Mouse (Mus musculus): Measurements from ENCODE around the gene Polr2e.

The Polr2e gene

DNA sequence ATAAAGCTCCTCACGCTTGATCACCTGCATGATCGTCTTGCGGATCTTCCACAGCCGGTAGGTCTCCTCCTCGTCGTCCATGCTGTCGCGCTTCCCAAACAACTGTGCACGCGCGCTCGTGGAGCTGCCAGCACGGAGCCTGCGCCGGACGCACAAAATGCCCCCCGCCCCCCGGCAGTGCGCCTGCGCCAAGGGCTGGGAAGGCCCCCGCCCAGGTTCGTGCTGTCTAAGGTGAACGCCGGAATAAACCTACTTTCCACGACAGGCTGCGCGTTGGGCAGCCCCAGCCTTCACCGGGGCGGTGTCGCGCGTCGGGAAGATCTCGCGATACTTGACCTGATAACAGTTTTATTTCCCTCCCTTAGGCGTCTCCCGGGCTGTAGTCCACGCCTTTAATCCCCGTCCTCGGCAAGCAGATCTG lies at the start of gene Polr2e:
Polr2e (minus strand) TSS at position 237 of the 421 bp plus-strand sequence.
- DNase-seq (ENCODE audit: low spot score in 2 of 2), result peak; percentile 97

DNA sequence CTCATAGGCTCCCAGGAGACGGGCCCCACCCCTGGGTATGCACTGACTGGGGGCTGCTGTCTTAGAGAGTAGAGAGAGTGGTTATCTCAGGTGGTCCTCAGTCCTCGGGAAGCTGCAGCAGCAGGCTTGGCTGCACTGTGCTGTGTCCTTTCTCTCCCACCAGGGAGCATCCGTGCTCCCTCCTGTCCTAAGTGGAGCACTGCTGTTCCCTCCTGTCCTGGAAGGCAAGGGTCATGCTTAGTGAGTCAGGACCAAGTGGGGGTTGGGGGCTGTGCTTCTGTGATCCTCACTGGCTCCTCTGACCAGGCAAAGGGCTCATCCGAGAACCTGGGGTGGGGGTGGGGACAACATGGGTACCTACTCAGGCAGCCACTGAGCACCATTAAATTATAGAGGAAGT lies 49.6 kb upstream of the Polr2e start:
- no peak for DNase-seq (ENCODE audit: low spot score in 2 of 2)

DNA sequence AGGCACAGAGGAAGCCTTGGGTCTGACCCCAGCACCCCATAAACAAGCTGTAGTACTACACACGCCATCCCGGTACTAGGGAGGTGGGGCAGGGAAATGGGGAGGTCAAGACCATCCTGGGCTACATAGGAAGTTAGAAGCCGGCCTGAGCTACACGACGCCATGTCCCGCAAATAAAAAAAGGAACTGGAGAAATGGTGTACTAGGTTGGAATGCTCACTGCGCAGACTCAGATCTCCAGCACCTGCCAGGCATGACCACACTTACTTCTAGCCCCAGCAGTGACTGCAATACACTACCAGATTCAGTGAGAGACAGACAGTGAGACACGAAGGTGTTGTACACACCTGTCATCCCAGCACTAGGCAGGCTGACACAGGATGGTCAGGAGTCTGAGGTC lies 47.9 kb upstream of the Polr2e start:
- no peak for DNase-seq (ENCODE audit: low spot score in 2 of 2)

DNA sequence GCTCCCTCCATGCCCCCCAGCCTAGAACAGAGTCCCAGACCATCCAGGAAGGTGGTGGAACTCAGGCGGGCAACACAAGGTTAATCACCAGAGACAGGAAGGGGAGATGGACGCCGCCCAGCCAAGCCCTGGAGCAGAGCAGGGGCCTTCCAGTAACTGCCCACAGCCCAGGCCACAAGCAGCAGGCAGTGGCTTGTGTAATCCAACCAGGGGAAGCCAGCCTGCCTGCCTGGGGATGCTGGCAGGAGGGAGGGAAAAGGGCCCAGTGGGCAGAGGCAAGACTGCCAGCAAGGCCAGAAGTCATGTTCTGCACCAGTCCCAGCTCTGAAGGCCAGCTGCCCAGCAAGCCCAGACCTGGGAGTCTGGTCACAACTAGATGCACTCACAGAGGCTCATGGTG lies 47.3 kb upstream of the Polr2e start:
- DNase-seq (ENCODE audit: low spot score in 2 of 2), result peak in 1 of 2 experiments; percentile 68

DNA sequence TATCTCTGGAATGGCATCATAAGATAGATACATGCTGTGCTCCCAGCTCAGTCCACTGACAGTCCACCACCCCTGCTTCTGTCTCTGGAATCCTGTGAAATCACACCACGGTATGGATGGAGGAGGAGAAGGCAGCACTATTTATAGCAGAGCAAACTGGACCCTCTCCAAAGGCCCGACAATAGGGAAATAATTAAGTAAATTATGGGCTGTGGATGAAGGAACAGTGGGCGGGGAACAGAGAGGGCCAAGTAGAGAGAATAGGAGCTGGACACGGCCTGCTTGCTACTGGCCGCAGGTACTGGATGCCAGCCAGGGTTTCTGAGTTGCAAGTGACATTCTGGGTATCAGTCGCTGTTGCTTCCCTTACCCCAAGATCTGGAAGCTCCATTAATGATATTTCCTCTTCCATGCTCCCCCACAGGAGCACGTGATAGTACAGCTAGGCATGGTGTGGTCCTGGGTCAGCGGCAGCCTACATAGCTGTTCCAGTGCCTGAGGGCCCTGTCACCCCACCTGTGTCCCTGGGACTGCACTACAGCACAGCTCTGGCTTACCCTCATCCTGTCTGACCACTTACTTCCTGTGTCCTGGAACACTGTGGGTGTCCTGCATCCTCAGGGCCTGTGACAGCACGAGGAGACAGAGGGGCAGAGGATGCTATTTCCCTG lies 45.4 kb upstream of the Polr2e start:
- no peak for DNase-seq (ENCODE audit: low spot score in 2 of 2)

DNA sequence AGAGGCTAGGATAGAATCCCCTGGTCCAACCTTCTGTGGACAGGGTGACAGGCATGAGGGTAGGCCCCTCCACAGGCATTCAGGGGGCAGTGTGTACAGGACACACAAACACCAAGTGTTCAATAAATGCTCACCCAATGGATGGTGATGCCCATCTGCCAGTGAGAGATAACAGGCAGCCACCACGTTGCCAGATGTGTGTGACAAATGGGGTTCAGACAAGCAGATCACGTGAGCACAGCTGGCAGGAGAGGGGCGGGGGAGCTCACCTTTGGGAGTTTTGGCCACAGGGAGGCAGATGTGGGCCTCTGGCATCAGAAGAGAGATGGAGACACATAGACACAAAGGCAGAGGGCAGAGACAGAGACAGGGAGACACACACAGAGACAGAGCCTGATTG lies 41.5 kb upstream of the Polr2e start:
- DNase-seq (ENCODE audit: low spot score in 2 of 2), result no peak

DNA sequence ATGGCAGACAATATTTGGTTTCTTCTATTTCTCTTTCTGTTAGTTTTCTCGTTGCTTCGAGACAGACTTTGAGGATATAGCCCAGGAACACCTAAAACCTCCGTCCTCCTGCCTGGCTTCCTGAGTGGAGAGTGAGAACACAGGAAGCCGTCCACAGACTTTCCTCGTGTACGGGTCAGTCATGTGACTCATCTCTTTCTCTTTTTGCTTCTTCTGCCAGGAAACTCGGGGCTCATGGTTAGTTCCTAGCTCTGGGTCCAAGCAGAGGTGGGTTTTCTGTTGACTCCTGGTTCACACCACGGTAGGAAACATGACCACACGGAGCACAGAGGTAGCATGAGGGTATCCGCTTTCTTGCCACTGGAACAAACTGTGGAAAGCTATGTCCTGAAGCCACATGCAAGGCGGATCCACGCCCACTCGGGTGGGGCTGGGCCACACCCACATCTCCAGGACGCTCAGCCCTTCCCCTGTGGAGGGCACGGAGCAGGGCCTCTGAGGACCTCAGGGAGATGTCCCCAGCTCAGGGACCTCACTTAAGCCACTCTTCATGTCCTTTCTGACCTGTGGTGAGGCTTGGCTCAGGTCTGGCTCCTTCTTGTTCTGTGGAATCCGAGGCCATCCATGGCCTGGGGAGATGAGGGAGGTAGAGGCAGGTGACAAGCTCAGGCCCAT lies 40.9 kb upstream of the Polr2e start:
- no peak for DNase-seq (ENCODE audit: low spot score in 2 of 2)

DNA sequence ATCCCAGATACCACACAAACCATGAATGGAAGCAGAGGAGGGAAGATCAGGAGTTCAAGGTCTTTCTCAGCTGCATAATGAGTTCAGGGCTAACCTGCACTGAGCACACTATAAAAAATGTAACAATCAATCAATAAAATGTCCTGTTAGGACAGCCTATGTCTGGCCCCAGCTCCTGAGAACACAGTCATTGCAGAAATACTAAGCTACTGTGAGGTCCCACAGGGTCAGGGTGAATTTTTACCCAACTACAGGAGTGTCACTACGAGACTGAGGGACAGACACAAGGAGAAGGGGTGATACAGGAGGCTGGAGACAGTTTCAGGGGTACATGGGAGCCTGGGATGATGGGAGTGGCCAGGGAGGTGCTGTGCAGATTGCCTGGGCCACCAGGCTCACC lies 38.8 kb upstream of the Polr2e start:
- no peak for DNase-seq (ENCODE audit: low spot score in 2 of 2)

DNA sequence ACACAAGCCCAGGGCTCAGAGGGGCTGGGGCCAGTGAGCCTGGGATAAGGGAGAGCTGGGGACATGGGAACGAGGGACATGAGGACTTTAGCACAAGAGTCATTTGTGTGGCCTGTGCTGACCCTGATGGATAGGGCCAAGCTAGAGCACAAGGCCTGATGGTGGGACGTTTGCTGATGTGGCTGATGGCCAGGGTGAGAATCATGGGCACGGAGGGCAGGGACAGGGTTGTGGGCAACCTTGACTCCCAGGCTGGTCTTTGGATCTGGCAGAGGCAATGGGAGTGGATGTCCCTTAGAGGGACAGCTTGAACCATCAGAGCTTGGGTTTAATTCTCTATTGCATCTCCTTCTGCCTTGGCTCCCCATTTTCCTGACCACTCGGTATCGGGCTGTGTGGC lies 37.7 kb upstream of the Polr2e start:
- DNase-seq (ENCODE audit: low spot score in 2 of 2), result no peak

DNA sequence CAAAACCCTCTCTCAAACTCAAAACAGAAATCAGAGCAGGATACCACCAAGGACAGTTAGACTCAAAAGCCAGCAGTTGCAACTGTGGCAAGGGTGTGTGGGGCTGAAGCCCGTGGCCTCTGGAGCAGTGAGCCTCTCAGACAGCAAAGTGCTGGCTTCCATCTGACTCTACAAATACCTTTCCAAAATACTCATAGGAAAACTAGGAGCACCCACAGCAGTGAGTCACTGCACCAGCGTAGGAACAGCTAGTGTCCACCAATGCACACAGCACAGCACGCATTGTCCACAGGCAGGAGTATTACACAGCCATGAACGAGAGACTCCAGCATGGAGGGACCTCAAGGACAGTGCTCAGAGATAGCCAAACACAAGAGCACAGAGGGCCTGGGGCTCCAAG lies 36.8 kb upstream of the Polr2e start:
- DNase-seq (ENCODE audit: low spot score in 2 of 2), result no peak

DNA sequence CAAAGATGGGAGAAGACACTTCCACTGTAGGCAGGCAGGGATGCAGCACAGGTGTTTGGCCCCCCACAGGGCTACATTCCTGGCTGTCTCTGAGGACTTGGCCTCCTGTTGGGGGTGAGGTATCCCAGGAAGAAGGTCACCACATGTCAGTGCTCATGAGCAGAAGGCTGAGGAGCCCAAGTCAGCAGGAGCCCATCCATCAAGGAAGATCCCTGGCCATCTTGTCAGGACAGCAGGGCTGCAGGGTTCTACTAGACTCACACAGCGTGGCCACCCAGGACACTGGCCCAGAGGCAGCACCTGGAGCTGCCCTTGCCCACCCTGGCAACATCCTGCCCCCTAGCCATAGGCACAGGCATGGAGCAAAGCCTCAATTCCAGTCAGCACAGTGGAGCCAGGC lies 36.3 kb upstream of the Polr2e start:
- DNase-seq (ENCODE audit: low spot score in 2 of 2), result no peak

DNA sequence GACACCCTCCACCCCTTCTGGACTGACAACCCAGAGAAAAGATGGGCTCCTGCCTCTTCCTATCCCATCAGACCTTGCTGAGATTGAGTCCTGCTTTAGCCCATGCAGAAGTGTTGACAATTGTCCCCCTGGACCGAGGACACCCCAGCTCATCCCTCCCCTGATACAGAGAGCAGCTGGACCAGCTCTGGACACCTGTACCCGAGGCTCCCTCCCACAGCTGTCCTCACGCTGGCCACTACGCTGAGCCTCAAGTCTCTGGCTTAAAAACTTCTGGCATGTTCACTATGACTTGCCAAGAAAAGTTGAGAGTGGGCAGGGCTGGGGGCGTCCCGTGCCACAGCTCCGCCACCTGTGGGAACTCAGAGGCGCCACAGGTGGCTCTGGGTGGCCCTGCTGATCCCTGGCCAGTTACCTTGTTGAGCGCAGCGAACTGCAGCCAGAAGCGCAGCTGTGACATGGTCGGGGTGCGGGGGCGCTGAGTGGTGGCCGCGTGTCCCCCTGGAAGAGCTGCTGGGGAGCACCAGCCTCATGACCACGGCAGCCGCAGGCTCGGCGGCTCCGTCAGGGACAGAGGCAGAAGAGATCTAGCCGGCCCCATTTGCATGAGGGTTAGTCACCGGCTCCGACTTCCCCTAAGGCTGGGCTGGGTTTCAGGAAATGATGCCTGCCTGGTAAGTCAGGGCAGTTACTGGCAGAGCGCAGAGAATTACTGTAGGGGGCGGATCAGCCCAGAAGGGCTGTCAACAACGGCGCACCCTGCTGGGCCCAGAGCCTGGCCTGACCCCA lies 35.4 kb upstream of the Polr2e start:
- DNase-seq (ENCODE audit: low spot score in 2 of 2), result peak; percentile 73 to 82

DNA sequence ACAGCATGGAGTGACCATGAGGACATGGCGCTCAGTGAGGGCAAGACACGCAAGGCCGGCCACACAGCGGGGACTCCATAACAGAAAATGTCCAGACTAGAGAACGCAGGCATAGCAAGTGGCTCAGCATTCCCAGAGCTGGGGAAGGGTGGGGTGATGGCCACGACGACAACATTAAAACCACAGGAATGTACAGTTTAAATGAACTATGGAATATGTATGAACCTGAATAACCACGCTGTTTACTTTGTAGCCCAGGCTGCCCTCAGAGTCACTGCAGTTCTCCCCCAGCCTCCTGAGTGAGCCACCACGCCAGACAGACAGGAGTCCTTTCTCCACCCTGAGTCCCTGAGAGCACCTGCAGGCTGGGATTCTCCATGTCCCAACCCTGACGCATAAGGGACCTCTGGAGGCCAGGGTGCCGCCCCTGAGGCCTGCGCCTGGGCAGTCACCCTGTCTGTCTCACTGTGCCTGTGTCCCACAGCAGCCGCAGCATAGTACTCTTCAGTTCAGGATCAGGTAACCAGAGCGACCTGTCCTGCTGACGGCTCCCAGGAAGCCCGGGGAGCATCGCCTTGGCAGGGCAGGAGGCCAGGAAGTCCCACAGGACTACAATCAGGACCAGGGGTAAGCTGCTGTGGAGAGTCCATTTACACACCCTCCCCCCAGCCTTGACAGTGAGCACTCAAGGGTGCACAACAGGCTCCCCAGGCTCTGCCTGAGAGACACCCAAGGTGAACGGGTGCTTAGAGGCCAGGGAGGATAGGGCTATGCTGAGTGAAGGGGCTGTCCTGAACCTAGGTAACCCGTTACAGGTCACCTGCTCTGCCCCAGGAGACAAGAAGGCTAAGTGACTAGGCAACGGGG lies 33.3 kb upstream of the Polr2e start:
- no peak for DNase-seq (ENCODE audit: low spot score in 2 of 2)

DNA sequence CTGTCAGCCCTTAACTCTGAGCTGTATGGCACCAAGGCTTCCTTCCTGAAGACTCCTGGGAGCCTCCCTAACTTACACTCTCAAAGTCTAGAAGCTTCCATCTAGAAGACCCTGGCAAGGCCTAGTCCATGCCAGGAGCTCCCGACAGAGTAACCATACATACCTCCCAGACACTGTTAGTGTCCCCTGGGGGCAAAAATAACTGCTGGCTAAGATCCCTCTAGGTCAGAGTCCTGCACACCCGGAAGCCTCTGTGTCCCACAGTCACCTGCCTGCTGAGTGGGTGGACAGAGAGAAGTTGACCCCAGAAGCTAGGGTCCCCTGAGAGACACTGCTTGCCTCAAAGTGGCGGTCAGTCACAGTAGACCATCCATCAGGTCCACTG lies 31.9 kb upstream of the Polr2e start:
- no peak for DNase-seq (ENCODE audit: low spot score in 2 of 2)

DNA sequence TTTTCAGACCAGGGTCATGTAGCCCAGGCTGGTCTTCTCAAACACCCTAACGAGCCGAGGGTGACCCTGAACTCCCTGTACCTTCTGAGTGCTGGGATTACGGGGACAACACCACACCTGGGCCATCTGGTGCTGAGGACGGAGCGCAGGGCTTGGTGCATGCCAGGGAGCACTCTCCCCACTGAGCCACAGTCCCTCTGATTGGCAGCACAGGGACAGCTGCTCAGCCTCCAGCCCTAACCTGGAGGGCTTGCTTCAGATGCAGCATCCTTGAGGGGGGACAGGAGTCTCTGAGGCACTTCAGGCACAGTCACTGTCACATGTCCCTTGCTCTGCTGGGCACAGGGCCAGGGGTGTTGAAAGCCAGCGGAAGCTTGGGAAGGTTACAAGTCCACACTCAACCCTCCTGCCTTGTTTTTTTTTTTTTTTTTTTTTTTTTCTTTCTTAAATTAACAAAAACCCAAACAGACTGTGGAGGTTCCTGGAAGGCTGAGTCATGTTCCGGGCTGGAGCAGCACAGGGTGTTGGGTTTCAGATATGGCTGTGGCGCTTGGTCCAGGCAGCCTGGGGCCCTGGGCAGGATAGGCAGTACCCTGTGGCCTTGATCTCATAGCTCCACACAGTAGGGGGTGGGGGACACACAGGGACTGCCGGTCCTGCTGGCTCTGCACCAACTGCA lies 31.4 kb upstream of the Polr2e start:
- DNase-seq (ENCODE audit: low spot score in 2 of 2), result peak; percentile 66 to 89

DNA sequence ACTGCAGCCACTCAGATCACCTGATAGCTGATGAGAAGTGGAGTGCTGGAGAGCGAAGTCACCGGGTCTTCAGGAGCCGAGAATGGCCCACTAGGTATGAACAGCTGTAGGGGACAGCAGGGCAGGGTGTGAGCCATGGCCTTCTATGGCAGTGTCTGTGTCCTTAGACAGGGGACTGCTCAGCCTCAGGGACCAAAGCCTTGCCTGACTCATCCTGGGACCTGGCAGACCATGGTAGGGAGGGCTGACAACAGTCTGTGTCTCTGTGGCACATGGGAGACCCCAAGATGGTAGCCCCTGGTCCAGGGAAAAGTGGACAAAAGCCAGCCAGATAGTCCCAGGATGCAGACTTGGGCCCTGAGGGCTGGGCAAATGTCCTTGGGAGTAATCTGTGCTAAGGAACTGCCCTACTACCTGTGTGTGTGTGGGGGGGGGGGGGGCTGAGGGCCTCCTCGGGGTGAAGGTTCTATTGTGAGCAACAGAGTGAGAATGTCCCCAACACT lies 30.4 kb upstream of the Polr2e start:
- no peak for DNase-seq (ENCODE audit: low spot score in 2 of 2)

DNA sequence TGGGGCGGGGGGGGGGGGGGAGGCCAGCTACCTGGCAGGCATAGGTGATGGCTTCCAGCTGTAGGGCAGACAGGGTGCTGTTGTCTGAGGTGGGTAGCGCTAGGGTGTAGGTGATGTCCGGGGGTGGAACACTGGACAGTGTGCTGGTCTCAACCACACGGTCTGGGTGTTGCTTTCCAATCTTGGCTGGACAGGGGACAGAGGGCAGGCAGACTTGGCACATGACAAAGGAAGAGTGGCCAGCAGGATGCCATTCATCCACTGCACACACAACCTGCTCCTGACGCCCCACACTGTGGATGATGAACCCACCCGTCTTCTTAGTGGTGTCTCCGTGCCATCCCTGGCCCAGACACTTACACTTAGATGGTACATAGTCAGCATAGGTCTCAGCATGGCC lies 29.7 kb upstream of the Polr2e start:
- DNase-seq (ENCODE audit: low spot score in 2 of 2), result no peak

DNA sequence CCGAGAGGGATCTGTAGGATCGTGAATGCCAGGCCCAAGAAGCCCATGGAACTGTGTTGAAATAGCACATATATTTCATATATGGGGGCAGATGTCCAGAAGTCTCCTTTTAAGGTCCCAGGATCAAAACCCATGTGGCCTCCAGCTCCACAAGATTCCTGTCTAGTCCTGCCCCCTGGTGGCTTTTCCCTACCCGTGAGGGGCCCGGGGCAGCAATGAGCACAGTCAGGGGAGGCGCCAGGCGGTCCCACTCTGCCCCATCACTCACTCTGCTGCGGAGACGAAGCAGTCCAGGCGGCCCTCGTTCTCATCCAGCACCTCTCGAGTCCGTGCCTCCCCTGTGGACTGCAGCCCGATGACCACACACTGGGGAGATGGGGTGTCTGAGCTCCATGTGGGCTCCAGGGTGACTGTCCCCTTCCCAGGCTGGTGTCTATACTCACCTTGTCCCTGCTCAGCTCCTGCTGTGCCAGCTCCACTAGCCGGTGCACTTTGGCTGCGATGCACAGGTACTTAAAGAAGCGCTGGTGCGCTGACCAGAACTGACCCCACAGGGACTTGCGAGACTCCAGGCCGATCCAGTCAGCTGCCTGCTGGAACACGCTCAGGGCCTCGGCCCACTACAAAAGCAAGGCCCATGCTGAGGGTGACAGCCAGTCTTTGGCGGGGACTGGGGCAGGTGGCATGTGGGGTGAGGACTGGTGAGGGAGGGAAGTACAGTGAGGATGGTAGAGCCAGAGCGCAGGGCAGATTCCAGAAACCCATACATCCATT lies 24.5 kb upstream of the Polr2e start:
- DNase-seq (ENCODE audit: low spot score in 2 of 2), result no peak

DNA sequence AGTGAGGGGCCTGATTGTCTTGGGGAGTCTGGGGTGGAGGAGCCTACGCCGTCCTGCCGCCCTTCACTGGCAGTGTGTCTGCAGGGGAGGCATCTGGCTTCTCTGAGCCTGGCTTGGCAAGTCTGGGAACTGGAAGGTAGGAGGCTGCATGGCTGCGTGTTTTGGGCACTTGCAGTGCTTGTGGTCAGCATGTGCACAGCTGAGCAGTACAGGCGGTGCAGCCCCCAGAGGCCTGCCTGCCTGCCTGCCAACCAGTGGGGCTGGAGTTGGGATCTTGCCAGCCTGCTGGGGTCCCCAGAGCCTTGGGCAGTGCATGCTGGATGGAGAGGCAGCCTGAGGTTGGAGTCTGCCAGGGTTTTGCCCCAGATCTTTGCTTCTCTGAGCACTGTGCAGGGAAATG lies 23.5 kb upstream of the Polr2e start:
- peak in 1 of 2 experiments; percentile 68 for DNase-seq (ENCODE audit: low spot score in 2 of 2)

DNA sequence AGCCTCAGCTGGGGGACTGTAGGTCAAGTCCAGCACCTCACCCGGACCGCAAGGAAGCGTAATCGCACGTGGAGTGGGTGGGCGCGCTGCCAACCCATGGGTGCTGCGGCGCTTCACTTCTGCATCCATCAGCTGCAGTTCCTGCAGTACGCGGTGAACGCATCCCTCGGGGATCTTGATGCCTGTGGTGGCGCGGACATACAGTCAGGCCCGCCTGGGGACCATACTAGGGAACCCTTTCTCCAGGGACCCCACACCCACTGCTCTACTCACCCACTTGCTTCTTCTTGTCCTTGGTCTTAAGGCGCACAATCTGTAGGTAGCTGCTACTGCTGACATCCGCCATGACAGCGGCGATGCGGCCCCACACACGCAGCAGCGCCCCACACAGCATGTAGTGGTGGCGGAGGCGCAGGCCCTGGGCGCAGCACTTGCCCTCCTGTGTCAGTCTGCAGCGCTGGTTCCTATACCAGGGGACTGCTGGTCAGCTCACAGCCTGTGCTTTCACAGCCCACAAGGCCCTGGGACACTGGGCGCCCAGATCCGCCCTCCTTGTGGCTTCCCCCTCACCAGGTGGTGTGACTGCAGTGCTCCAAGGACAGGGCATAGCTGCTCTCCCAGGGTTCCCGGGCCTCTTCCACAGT lies 18.2 kb upstream of the Polr2e start:
- DNase-seq (ENCODE audit: low spot score in 2 of 2), result no peak

All from urinary bladder, postnatal 36 days (tissue).